In genomic region chr16:73679804-73680203, GRCm38 (mm10) we compare ENCODE assay signal across 21 mouse cellular contexts.
DNase-seq lines count a peak whose midpoint lies in the region; ATAC-seq and TF ChIP-seq lines count a peak whose summit lies in the region.
"Had no signal": no experiment of that assay in that cellular context is flagged by ENCODE, and none has a peak within 500 bp of the region (broad histone marks: within the 10 kb centered on the region; RNA-seq: fewer than 3 reads in every experiment).

No protein-coding gene starts in this region.

- no peak for ATAC-seq in hindbrain, embryonic 12.5 days (ENCODE audit: low FRiP score)
- ATAC-seq in midbrain, embryonic 12.5 days (ENCODE audit: low FRiP score, low read depth): no peak
- no peak for ATAC-seq in neural tube, embryonic 13.5 days (ENCODE audit: low read depth)
- ATAC-seq: intestine, embryonic 15.5 days; liver, embryonic 12.5 days had no signal

- no peak for TF ChIP-seq POLR2A in brain, embryonic 14.5 days (IDR thresholded peaks at IDR 0.05; ENCODE audit: borderline replicate concordance, extremely low read depth, insufficient read depth, insufficient read length, poor library complexity, severe bottlenecking)

- TF ChIP-seq CTCF in brain, embryonic 14.5 days (IDR thresholded peaks at IDR 0.05; ENCODE audit: borderline replicate concordance, extremely low read depth, insufficient read depth, insufficient read length): no peak

- peak overlapping the region; percentile 11; the same call in 1 of the 2 replicates for H3K4me2 ChIP-seq in hindbrain, embryonic 12.5 days (replicated peaks)
- peak overlapping the region; percentile 18; the same call in 1 of the 2 replicates for H3K4me2 ChIP-seq in midbrain, embryonic 12.5 days (replicated peaks)
- H3K4me2 ChIP-seq in neural tube, embryonic 13.5 days: peak overlapping the region; percentile 31
- H3K4me2 ChIP-seq: intestine, embryonic 15.5 days; limb, embryonic 13.5 days; liver, embryonic 12.5 days had no signal

- no peak overlapping the region for H3K9ac ChIP-seq in hindbrain, embryonic 12.5 days
- H3K9ac ChIP-seq in midbrain, embryonic 12.5 days (replicated peaks): no peak overlapping the region
- H3K9ac ChIP-seq in neural tube, embryonic 13.5 days: 0 out of 2 replicates have a peak overlapping the region, but pooled peaks have one; percentile 0
- H3K9ac ChIP-seq: intestine, embryonic 15.5 days; limb, embryonic 13.5 days; liver, embryonic 12.5 days had no signal

- WGBS in hindbrain, embryonic 12.5 days: 70% methylated on average over 10 of the region's 10 CpGs
- 76% methylated on average over 10 of the region's 10 CpGs for WGBS in hindbrain, embryonic 10.5 days
- WGBS in midbrain, embryonic 12.5 days: 61% methylated on average over 10 of the region's 10 CpGs
- WGBS in neural tube, embryonic 13.5 days: 62% methylated on average over 10 of the region's 10 CpGs

- H3K9me3 ChIP-seq in hindbrain, embryonic 12.5 days (replicated peaks): no peaks in the 10 kb centered on the region
- H3K9me3 ChIP-seq in hindbrain, embryonic 10.5 days: no peaks in the 10 kb centered on the region
- H3K9me3 ChIP-seq in midbrain, embryonic 12.5 days: no peaks in the 10 kb centered on the region
- H3K9me3 ChIP-seq in neural tube, embryonic 13.5 days: no peaks in the 10 kb centered on the region
- H3K9me3 ChIP-seq: forebrain, embryonic 10.5 days; intestine, embryonic 15.5 days; limb, embryonic 13.5 days; liver, embryonic 12.5 days had no signal

- H3K4me3 ChIP-seq in hindbrain, embryonic 12.5 days: no peak overlapping the region
- no peak overlapping the region for H3K4me3 ChIP-seq in hindbrain, embryonic 10.5 days
- no peak overlapping the region for H3K4me3 ChIP-seq in midbrain, embryonic 12.5 days
- no peak overlapping the region for H3K4me3 ChIP-seq in neural tube, embryonic 13.5 days
- H3K4me3 ChIP-seq: forebrain, embryonic 10.5 days; intestine, embryonic 15.5 days; layer of hippocampus, adult 2 months; limb, embryonic 13.5 days; liver, embryonic 12.5 days had no signal

- DNase-seq in hindbrain, embryonic 10.5 days (ENCODE audit: low spot score): no peak
- DNase-seq in brain, embryonic 14.5 days (ENCODE audit: low read depth): peak; percentile 23
- DNase-seq in heart, postnatal 36 days: no peak
- no peak for DNase-seq in embryo, embryonic 9.5 days (ENCODE audit: extremely low spot score)
- DNase-seq: adrenal gland, postnatal 25 days; cerebellum, adult 9-10 months; gastrocnemius, postnatal 36 days; heart, postnatal 4 days; kidney, adult 8-10 months; kidney, postnatal 25 days; layer of hippocampus, postnatal 36 days; lung, adult 2 months; lung, postnatal 14 days had no signal

- peaks cover 3% of the 10 kb centered on the region; the same call in 1 of the 2 replicates for H3K4me1 ChIP-seq in hindbrain, embryonic 12.5 days
- H3K4me1 ChIP-seq in hindbrain, embryonic 10.5 days (replicated peaks): no peaks in the 10 kb centered on the region
- H3K4me1 ChIP-seq in midbrain, embryonic 12.5 days: no peaks in the 10 kb centered on the region; the same call in 1 of the 2 replicates
- peaks cover 11% of the 10 kb centered on the region; the same call in 1 of the 2 replicates for H3K4me1 ChIP-seq in neural tube, embryonic 13.5 days (replicated peaks)
- H3K4me1 ChIP-seq: forebrain, embryonic 10.5 days; intestine, embryonic 15.5 days; liver, embryonic 12.5 days had no signal

- H3K27me3 ChIP-seq in hindbrain, embryonic 12.5 days: no peaks in the 10 kb centered on the region
- no peaks in the 10 kb centered on the region for H3K27me3 ChIP-seq in hindbrain, embryonic 10.5 days (ENCODE audit: insufficient read depth, poor library complexity, severe bottlenecking)
- no peaks in the 10 kb centered on the region for H3K27me3 ChIP-seq in midbrain, embryonic 12.5 days
- H3K27me3 ChIP-seq in neural tube, embryonic 13.5 days: no peaks in the 10 kb centered on the region
- H3K27me3 ChIP-seq: intestine, embryonic 15.5 days; limb, embryonic 13.5 days; liver, embryonic 12.5 days had no signal

- no peaks in the 10 kb centered on the region for H3K36me3 ChIP-seq in hindbrain, embryonic 12.5 days
- H3K36me3 ChIP-seq in hindbrain, embryonic 10.5 days: no peaks in the 10 kb centered on the region
- no peaks in the 10 kb centered on the region for H3K36me3 ChIP-seq in midbrain, embryonic 12.5 days
- no peaks in the 10 kb centered on the region for H3K36me3 ChIP-seq in neural tube, embryonic 13.5 days
- H3K36me3 ChIP-seq: forebrain, embryonic 10.5 days; intestine, embryonic 15.5 days; limb, embryonic 13.5 days; liver, embryonic 12.5 days had no signal

- intact Hi-C loops in heart, postnatal 36 days (cut with DNase I): no loop called here

- H3K27ac ChIP-seq in hindbrain, embryonic 12.5 days: no peak overlapping the region
- H3K27ac ChIP-seq in hindbrain, embryonic 10.5 days: no peak overlapping the region
- no peak overlapping the region for H3K27ac ChIP-seq in midbrain, embryonic 12.5 days (replicated peaks)
- H3K27ac ChIP-seq in neural tube, embryonic 13.5 days (replicated peaks): peak overlapping the region; percentile 7; the same call in 1 of the 2 replicates
- H3K27ac ChIP-seq: forebrain, embryonic 10.5 days; intestine, embryonic 15.5 days; layer of hippocampus, adult 2 months; limb, embryonic 13.5 days; liver, embryonic 12.5 days had no signal
